Mouse (Mus musculus) lung, postnatal 0 days (tissue): Measurements from ENCODE around the gene Rnf19b.

Experiments
- CTCF ChIP-seq: IDR thresholded peaks from 2 replicates; pipeline ENCODE4 v1.5.1; 2016; ENCODE audit warnings: antibody characterized with exemption, mild to moderate bottlenecking
- EP300 ChIP-seq: IDR thresholded peaks from 2 replicates; pipeline ENCODE4 v1.6.1; 2016; ENCODE audit warnings: antibody characterized with exemption, mild to moderate bottlenecking, control low read depth

DNA sequence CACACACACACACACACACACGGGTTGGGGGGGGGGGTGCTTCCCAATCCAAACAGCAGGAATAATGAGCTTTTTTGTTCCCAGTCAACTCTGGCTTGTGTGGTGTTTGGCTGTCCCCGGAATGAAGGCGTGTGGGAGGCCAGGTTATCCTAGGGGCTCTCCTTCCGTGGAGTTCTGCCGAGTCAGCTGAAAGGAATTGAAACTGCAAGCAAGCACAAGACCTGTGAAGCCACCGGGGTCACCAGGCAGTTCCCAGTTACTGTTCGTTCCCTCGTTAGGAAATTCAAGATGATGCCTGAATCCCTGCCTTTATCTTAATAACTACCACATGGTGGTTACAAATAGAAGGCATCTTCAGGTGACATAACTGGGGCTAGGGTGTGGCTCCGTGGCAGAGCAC, 71.3 kb downstream of the Rnf19b start:
- TF ChIP-seq EP300 (no peak), CTCF (no peak)
